Mouse (Mus musculus) hindbrain, embryonic 12.5 days (tissue): ENCODE results near the gene Cd300c2. TPM values are rescaled to one million over a fixed set of nuclear protein-coding genes. Genes with fewer than 3 reads are reported as not detected.
"Not testable (repeated sequence)": the region's sequence is repeated elsewhere in the genome, so short reads cannot be mapped to it uniquely, and the experiment has no call there.

Source experiments
- ATAC-seq: fragments of 200-750 bp; cut with Nextera tagmentation; 2 replicates; pipeline ENCODE4 v1.8.0; 2017; ENCODE audit warnings: moderate TSS enrichment; ENCODE audit not compliant: low FRiP score
- H3K27ac ChIP-seq: fragments of 300-500 bp; sonication (generic); 2 replicates; pipeline ENCODE4 v1.5.1; 2016; ENCODE audit warnings: mild to moderate bottlenecking
- H3K27me3 ChIP-seq: fragments of 300-500 bp; sonication (generic); 2 replicates; pipeline ENCODE4 v1.6.1; 2016; ENCODE audit warnings: mild to moderate bottlenecking
- H3K36me3 ChIP-seq: fragments of 300-500 bp; sonication (generic); 2 replicates; pipeline ENCODE4 v1.6.1; 2016; ENCODE audit warnings: mild to moderate bottlenecking
- H3K4me1 ChIP-seq: fragments of 300-500 bp; sonication (generic); 2 replicates; pipeline ENCODE4 v1.6.1; 2016
- H3K4me2 ChIP-seq: fragments of 300-500 bp; sonication (generic); replicated peaks from 2 replicates; pipeline ENCODE4 v1.6.1; 2016; ENCODE audit warnings: mild to moderate bottlenecking
- H3K4me3 ChIP-seq: fragments of 300-500 bp; sonication (generic); 2 replicates; pipeline ENCODE4 v1.5.1; 2016; ENCODE audit warnings: mild to moderate bottlenecking
- H3K9ac ChIP-seq: fragments of 300-500 bp; sonication (generic); 2 replicates; pipeline ENCODE4 v1.6.1; 2016; ENCODE audit warnings: mild to moderate bottlenecking, moderate library complexity
- H3K9me3 ChIP-seq: fragments of 300-500 bp; sonication (generic); replicated peaks from 2 replicates; pipeline ENCODE4 v1.6.1; 2016; ENCODE audit warnings: mild to moderate bottlenecking
- WGBS: fragments of 180-500 bp; shearing (Covaris S2); methylation state at CpG from one replicate; pipeline ENCODE4 v1.1.7; 2016; 5-methylcytosine and 5-hydroxymethylcytosine counted together
- polyA plus RNA-seq: library from polyadenylated mRNA; unstranded; fragments of >200 nt; fragmentation: Nextera tagmentation; extraction: Ambion mirVana; gene quantifications from 2 replicates; pipeline ENCODE4 v1.2.1, GENCODE M21; 2016

Gene Cd300c2
- 0.76 and 1.5 TPM in 2 replicates for polyA plus RNA-seq

GRCm38 (mm10) chr11:115001474-115002040, at the start of gene Cd300c2:
Gene Cd300c2, minus strand, starts transcription at chr11:115001880.
- no peak within 1 kb of the TSS for H3K27ac ChIP-seq
- no peak within 1 kb of the TSS for H3K4me3 ChIP-seq
- no peaks in the 10 kb centered on the region for H3K36me3 ChIP-seq
- no peak for ATAC-seq
- WGBS: 81% methylated on average over 7 of the region's 7 CpGs
- H3K27me3 ChIP-seq: no peaks in the 10 kb centered on the region; the same call in 1 of the 2 replicates
- no peaks in the 10 kb centered on the region for H3K9me3 ChIP-seq
- H3K4me1 ChIP-seq: no peaks in the 10 kb centered on the region
- H3K9ac ChIP-seq: no peak within 1 kb of the TSS
- no peak within 1 kb of the TSS for H3K4me2 ChIP-seq

- no peaks in the 10 kb centered on the region for H3K9me3 ChIP-seq
- H3K27me3 ChIP-seq: peaks cover 7% of the 10 kb centered on the region; the same call in 1 of the 2 replicates
- no peak for ATAC-seq
- H3K4me1 ChIP-seq: no peaks in the 10 kb centered on the region
- no peak overlapping the region for H3K27ac ChIP-seq
- no peak overlapping the region for H3K4me3 ChIP-seq
- no peak overlapping the region for H3K4me2 ChIP-seq
- 39% methylated on average over 3 of the region's 3 CpGs for WGBS
- no peaks in the 10 kb centered on the region for H3K36me3 ChIP-seq
- no peak overlapping the region for H3K9ac ChIP-seq
These were observed 47.7 kb upstream of the Cd300c2 start for GRCm38 (mm10) chr11:115049282-115049895.

- H3K9me3 ChIP-seq: no peaks in the 10 kb centered on the region
- ATAC-seq: no peak
- no peak within 1 kb of the TSS for H3K4me2 ChIP-seq
- no peak within 1 kb of the TSS for H3K27ac ChIP-seq
- H3K36me3 ChIP-seq: no peaks in the 10 kb centered on the region
- peaks cover 7% of the 10 kb centered on the region; the same call in 1 of the 2 replicates for H3K27me3 ChIP-seq
- H3K4me1 ChIP-seq: no peaks in the 10 kb centered on the region
- H3K4me3 ChIP-seq: no peak within 1 kb of the TSS
- H3K9ac ChIP-seq: no peak within 1 kb of the TSS
- WGBS: 80% methylated on average over 2 of the region's 2 CpGs
These were observed 46.6 kb upstream of the Cd300c2 start, which contains the start of gene Cd300ld3 for GRCm38 (mm10) chr11:115048259-115048658. Gene Cd300ld3, minus strand, starts transcription at chr11:115048409.

GRCm38 (mm10) chr11:115037669-115038068, 36.0 kb upstream of the Cd300c2 start, which contains the start of gene Cd300ld5:
Gene Cd300ld5, minus strand, starts transcription at chr11:115037769.
- not testable (repeated sequence) for H3K36me3 ChIP-seq, H3K9me3 ChIP-seq, ATAC-seq, H3K4me3 ChIP-seq, H3K27ac ChIP-seq, H3K4me2 ChIP-seq, H3K27me3 ChIP-seq, H3K4me1 ChIP-seq, H3K9ac ChIP-seq
- WGBS: no CpG with 5 or more reads among the region's 6 CpGs

- not testable (repeated sequence) for H3K4me2 ChIP-seq, H3K27ac ChIP-seq, H3K9me3 ChIP-seq, ATAC-seq, H3K36me3 ChIP-seq, H3K27me3 ChIP-seq, H3K4me3 ChIP-seq, H3K9ac ChIP-seq, H3K4me1 ChIP-seq
- WGBS: no CpG with 5 or more reads among the region's 6 CpGs
These were observed 25.2 kb upstream of the Cd300c2 start, which contains the start of gene Cd300ld4 for GRCm38 (mm10) chr11:115026912-115027311. Gene Cd300ld4, minus strand, starts transcription at chr11:115027012.

GRCm38 (mm10) chr11:115016093-115016492, 14.4 kb upstream of the Cd300c2 start, which contains the start of gene Cd300ld2:
Gene Cd300ld2, minus strand, starts transcription at chr11:115016193.
- not testable (repeated sequence) for H3K27me3 ChIP-seq

GRCm38 (mm10) chr11:115004070-115004469, 2.4 kb upstream of the Cd300c2 start:
- 89% methylated on average over 5 of the region's 5 CpGs for WGBS
- H3K9me3 ChIP-seq: no peaks in the 10 kb centered on the region
- H3K4me3 ChIP-seq: no peak overlapping the region
- H3K27me3 ChIP-seq: no peaks in the 10 kb centered on the region; the same call in 1 of the 2 replicates
- H3K9ac ChIP-seq: no peak overlapping the region
- no peaks in the 10 kb centered on the region for H3K36me3 ChIP-seq
- H3K27ac ChIP-seq: no peak overlapping the region
- H3K4me1 ChIP-seq: no peaks in the 10 kb centered on the region
- no peak overlapping the region for H3K4me2 ChIP-seq
- ATAC-seq: no peak

More at GRCm38 (mm10) chr11:115016093-115016492, 14.4 kb upstream of the Cd300c2 start, which contains the start of gene Cd300ld2:
- not testable (repeated sequence) for ATAC-seq, H3K36me3 ChIP-seq, H3K9ac ChIP-seq, H3K4me1 ChIP-seq, H3K4me3 ChIP-seq, H3K4me2 ChIP-seq, H3K27ac ChIP-seq, H3K9me3 ChIP-seq
- WGBS: no CpG with 5 or more reads among the region's 7 CpGs

- H3K9ac ChIP-seq: no peak within 1 kb of the TSS
- no peak within 1 kb of the TSS for H3K27ac ChIP-seq
- H3K27me3 ChIP-seq: no peaks in the 10 kb centered on the region
- WGBS: 86% methylated on average over 4 of the region's 4 CpGs
- H3K4me2 ChIP-seq: no peak within 1 kb of the TSS
- H3K4me1 ChIP-seq: no peaks in the 10 kb centered on the region
- no peak for ATAC-seq
- H3K9me3 ChIP-seq: no peaks in the 10 kb centered on the region
- H3K36me3 ChIP-seq: no peaks in the 10 kb centered on the region
- H3K4me3 ChIP-seq: no peak within 1 kb of the TSS
These were observed 11.9 kb downstream of the Cd300c2 start, which contains the start of gene Cd300ld for GRCm38 (mm10) chr11:114989793-114990192. Gene Cd300ld, minus strand, starts transcription at chr11:114989922.

GRCm38 (mm10) chr11:114981866-114982265, 19.8 kb downstream of the Cd300c2 start:
- H3K9ac ChIP-seq: no peak overlapping the region
- no peak overlapping the region for H3K4me3 ChIP-seq
- H3K9me3 ChIP-seq: peaks cover 19% of the 10 kb centered on the region
- no peaks in the 10 kb centered on the region for H3K27me3 ChIP-seq
- no peaks in the 10 kb centered on the region for H3K36me3 ChIP-seq
- no peak overlapping the region for H3K27ac ChIP-seq
- H3K4me2 ChIP-seq: no peak overlapping the region
- WGBS: 77% methylated on average over 4 of the region's 4 CpGs
- no peak for ATAC-seq
- H3K4me1 ChIP-seq: no peaks in the 10 kb centered on the region

- no peak for ATAC-seq
These were observed 29.0 kb downstream of the Cd300c2 start for GRCm38 (mm10) chr11:114972726-114973125.

GRCm38 (mm10) chr11:114968752-114969207, 32.9 kb downstream of the Cd300c2 start, which contains the start of gene Cd300c:
Gene Cd300c, minus strand, starts transcription at chr11:114969157.
- no peaks in the 10 kb centered on the region for H3K27me3 ChIP-seq
- no peak for ATAC-seq
- no peak within 1 kb of the TSS for H3K4me3 ChIP-seq
- no peak within 1 kb of the TSS for H3K9ac ChIP-seq
- no peak within 1 kb of the TSS for H3K27ac ChIP-seq
- peaks cover under 1% of the 10 kb centered on the region; the same call in 1 of the 2 replicates for H3K9me3 ChIP-seq
- no peak within 1 kb of the TSS for H3K4me2 ChIP-seq
- 79% methylated on average over 9 of the region's 9 CpGs for WGBS
- no peaks in the 10 kb centered on the region for H3K36me3 ChIP-seq
- no peaks in the 10 kb centered on the region for H3K4me1 ChIP-seq

More at GRCm38 (mm10) chr11:114972726-114973125, 29.0 kb downstream of the Cd300c2 start:
- Histone ChIP-seq H3K27me3 (no peaks in the 10 kb centered on the region), H3K9ac (no peak overlapping the region), H3K36me3 (no peaks in the 10 kb centered on the region), H3K27ac (no peak overlapping the region), H3K4me3 (no peak overlapping the region), H3K9me3 (peaks cover 10% of the 10 kb centered on the region; the same call in 1 of the 2 replicates), H3K4me2 (no peak overlapping the region), H3K4me1 (no peaks in the 10 kb centered on the region)
- 90% methylated on average over 10 of the region's 10 CpGs for WGBS

GRCm38 (mm10) chr11:114965182-114965828, 36.4 kb downstream of the Cd300c2 start:
- Histone ChIP-seq H3K4me3 (no peak overlapping the region), H3K27ac (no peak overlapping the region), H3K36me3 (no peaks in the 10 kb centered on the region), H3K9me3 (no peaks in the 10 kb centered on the region), H3K9ac (no peak overlapping the region), H3K4me1 (no peaks in the 10 kb centered on the region), H3K4me2 (no peak overlapping the region), H3K27me3 (no peaks in the 10 kb centered on the region)
- ATAC-seq: no peak
- 58% methylated on average over 3 of the region's 3 CpGs for WGBS
